Mouse (Mus musculus) brain, embryonic 14.5 days (tissue): ENCODE measurements around the gene Zbtb32.

Source experiments
- CTCF ChIP-seq: fragments of 200-500 bp; IDR thresholded peaks from 2 replicates; pipeline ENCODE4 v1.5.1; 2012; ENCODE audit warnings: inconsistent platforms, mild to moderate bottlenecking, moderate library complexity, borderline replicate concordance; ENCODE audit not compliant: insufficient read depth, insufficient read length; ENCODE audit errors: extremely low read depth
- POLR2A ChIP-seq: fragments of 200-500 bp; IDR thresholded peaks from 2 replicates; pipeline ENCODE4 v1.6.1; 2012; ENCODE audit warnings: mild to moderate bottlenecking, inconsistent platforms, borderline replicate concordance; ENCODE audit not compliant: poor library complexity, insufficient read depth, insufficient read length, severe bottlenecking; ENCODE audit errors: extremely low read depth

- TF ChIP-seq CTCF (no peak), POLR2A (no peak)
These were observed 36.1 kb downstream of the Zbtb32 start for GRCm38 (mm10) chr7:30562526-30563116.
